Mouse (Mus musculus) megakaryocyte, embryonic 14.5 days (primary cell): ENCODE measurements at regions not wholly inside any gene's neighbourhood (a gene's known extent, or its start where the extent isn't known, plus 50 kb on each side); places are given as distances from the start of the nearest gene placed in this dataset.

Source experiments
- FLI1 ChIP-seq: IDR thresholded peaks from 2 replicates; pipeline ENCODE4 v1.6.1; 2012; ENCODE audit warnings: low read length, inconsistent platforms, mixed read lengths
- GATA1 ChIP-seq: IDR thresholded peaks from 3 replicates; pipeline ENCODE4 v1.6.1; 2012; ENCODE audit warnings: mixed read lengths, low read length, inconsistent platforms, borderline replicate concordance

DNA sequence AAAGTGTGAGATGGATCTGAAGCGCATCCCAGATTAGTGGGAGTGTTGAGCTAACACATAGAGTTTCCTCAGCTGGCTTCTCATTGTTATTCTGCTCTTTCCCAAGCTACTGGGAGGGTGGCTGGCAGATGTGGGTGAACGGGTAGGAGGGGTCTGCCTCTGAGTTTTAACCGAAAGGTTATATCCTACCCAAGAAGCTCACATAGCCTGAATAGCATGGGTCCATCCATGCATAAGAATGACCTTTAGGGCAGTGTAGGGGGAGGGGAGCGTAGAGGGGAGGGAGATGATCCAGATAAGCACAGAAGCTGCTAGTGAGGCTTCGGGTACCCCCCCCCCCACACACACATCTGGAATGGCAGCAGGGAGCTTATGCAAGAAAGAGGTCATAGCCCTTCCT is 113.2 kb upstream of the Sh3bp4 start:
- TF ChIP-seq FLI1 (no peak), GATA1 (no peak)
